Mouse (Mus musculus) frontal cortex, postnatal 25 days (tissue): Measurements from ENCODE around the gene Megf9.

Experiments used
- DNase-seq, 2 experiments: peaks; one replicate each; pipeline ENCODE4 v3.0.0; 2022; ENCODE audit warnings: low spot score in 2 of 2

The Megf9 gene

DNA sequence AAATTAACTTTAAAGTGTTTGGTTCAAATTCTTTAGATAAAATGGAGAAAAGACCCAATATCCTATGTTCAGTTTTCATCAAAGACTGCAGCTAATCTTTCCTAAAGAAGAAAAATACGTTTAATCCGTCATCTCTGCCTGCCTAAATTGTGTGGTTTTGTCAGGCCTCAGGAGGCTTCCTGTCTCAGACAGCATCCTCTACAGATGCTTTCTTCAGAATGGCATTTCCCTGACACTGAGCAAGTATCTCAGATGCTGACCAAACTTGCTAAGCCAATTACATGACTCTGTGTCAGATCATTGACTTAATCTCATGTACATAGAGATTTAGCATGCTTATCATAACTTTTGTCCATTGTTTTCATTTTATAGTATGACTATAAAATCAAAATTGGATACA is 11.4 kb downstream of the Megf9 start:
- DNase-seq, result no peak

DNA sequence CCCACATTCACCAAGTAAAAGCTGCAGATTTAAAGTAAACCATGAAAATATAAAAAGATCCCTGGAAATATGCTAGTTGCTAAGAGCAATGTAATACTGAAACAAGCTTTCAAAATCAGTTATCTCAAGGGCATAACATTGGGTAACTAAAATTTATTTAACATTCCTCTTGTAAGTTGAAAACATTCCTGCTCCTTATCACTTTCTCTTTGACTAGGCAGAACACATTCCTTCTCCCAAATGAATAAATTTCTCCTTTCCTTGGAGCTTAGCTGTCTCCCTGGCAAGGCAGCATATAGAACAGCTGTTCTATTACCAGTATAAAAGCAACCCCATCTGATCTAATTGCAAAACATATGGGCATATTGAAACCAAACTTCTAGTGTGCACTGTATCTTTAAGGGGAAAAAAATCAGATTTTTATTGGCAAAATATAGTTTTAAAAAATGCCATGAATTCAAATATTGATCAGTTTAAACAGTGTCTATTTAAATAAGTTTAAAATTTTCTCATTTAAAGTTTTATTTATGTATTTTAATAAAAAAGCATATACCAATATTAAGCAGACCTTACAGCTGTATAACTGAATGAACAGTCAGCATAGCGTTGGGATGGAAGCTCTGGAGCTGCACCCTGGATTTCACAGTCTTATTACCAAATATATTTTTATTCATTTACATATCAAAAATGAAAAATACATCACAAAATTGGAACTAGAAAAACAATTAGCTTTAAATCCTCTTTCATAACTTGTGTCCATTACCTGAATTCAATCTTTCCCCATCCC is 13.1 kb downstream of the Megf9 start:
- no peak for DNase-seq

DNA sequence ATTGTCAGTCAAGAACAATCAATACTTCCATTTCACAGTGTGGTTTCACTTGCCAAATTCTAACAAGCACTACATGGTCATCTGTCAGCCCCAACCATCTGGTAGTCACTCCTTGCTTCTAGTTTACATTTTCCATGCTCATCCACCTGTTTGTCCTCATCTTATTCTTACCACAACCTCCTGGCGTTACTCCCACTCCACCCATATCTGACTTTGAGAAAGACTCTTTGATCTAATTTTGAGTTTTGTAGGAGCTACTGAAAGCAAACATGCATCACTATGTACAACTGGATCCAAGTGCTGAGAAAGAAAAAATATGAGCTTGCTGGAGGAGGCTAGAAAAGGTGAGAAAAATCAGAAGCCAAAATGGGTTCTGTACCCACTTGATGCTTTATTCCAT is 17.1 kb downstream of the Megf9 start:
- DNase-seq, result peak in 1 of 2 experiments; percentile 22

DNA sequence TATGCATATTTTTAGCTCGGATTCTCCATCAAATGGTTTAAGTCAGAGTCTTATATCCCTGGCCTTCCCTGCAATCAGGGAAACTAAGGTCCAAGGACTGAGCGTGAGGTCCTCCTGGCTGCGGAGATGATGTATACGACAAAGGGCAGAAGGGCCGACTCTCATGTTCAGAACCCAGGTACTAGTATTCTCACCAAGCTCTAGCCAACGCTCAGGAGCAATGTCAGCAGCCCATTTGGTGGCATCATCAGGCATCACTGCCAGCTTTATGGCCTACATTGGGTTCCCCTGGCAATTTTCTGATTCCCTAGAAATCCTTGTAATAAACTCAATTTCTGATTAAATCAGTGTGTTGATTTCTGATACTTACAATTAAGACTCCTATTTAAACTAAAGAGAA is 18.5 kb downstream of the Megf9 start:
- DNase-seq, result no peak

DNA sequence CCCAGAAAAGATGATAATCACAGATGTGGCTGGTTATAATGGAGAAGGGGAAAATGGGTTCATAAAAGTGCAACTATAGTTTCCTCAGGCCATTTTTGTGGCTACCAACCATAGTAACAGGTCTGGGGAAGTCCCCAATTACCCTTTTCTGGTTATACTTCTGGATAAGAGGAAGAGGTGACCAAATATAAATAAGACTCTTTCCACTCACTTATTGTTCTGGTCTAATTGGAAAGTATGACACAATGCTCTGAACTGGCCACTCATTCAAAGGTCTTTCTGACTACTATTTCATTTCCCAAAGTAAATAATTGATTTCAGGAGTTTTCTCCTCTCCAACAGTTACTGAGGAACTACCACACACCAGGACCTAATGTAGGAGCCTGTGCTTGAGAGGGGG is 19.3 kb downstream of the Megf9 start:
- no peak for DNase-seq

DNA sequence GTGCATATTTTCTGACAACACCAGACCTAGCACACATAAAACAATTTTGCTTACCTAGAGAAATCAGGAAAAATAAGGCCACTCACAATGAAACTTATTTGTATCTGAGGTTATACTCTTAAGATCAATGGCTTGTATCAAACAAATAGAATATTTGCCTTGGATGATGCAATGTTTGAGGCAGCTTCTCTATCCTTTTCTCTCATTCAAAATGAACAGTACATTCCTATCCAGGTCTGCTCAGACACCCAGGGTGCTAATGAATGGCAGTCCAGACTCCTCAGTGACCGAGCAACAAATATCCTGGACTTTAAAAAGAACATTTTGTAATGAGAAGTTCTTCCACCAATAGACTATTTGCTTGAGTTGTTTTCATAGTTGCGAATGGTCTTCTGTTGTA is 24.8 kb downstream of the Megf9 start:
- no peak for DNase-seq

DNA sequence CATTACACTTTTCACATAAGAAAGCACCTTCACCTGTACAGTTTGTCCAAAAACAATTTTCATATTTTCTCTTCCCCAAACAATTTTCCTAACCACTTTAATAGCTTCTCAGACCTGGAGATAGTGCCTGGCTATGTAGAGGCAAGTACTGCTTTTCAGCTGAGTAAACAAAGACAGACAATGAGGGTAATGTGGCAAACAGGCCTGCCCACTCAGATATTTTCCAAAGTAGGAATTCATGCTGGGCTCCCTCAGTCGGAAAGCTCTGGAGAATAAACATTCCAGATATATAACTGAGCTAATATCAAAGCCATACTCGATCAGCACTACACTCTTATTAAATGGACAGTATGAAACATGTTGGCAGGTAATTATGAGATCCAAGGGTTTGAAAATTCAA is 25.2 kb downstream of the Megf9 start:
- no peak for DNase-seq

DNA sequence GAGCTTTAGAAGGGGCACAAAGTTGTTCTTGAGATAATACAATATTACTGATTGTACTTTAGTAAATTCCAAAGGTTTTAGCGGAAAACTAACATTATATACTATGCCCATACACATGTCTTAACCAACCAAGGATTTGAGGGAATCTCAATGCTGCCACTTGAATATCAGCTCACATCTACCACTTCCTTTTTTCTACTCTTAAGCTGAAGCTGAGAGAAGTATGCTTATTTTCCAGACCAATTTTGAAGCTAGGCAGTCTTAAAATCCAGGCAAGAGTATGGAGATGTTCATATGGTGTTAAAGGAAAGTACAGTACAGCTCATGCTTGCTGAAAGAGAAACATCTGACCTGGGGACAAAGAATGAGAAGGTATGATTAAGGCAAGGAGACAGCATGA is 26.6 kb downstream of the Megf9 start:
- DNase-seq, result no peak

DNA sequence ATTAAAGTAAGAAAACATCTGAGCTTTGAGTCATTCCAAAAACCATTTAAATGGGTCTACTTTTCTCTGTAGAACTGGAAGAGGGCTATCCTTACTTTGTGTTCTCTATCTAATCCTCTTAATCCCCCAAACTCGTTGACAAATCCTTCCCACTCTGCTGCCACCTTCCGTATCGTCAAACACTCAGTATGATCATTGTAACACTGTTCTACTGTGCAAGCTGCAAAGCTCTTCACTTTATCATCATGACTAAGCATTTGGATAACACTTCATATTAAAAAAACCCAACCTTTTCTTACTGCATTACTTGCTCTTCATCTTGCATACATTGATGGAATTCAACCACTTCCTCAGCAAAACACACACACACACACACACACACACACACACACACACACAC is 28.8 kb downstream of the Megf9 start:
- DNase-seq, result no peak

DNA sequence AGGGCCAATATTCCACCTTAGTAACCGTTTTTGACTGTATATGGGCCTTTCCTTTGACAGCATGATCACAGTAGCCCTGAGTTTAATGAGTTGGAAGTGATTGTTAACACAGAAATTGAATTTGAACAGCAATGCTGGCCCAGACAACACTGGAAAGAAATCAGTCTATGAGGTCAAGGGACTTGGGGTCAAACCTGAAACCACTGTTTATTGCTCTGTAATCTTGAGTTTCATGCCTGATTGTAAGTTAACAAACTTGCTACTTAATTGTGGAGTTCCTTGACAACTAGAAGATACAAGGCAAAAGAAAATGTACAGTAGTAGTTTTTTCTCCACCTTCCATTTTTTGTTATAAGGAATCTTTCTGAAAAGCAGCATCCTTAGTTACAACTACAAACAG is 31.0 kb downstream of the Megf9 start:
- DNase-seq, result no peak

DNA sequence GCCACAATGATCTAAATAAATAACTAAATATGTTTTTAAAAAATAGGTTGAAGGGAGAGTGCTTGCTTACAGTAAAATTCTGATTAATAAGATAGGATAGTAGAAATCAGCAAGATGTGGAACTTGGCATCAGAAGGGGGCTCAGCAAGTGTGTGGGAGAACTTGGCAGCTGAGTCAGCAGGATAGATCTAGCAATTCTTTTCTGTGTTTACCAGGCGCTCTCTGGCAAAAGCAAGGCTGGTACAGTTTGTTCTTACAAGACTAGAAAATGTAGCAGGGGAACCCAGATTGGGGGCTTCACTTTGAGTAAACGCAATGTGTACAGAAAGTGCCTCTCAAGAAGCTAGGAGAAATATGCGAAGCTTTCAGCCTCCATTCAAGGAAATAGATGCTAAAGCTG is 35.5 kb downstream of the Megf9 start:
- DNase-seq, result peak in 1 of 2 experiments; percentile 16

DNA sequence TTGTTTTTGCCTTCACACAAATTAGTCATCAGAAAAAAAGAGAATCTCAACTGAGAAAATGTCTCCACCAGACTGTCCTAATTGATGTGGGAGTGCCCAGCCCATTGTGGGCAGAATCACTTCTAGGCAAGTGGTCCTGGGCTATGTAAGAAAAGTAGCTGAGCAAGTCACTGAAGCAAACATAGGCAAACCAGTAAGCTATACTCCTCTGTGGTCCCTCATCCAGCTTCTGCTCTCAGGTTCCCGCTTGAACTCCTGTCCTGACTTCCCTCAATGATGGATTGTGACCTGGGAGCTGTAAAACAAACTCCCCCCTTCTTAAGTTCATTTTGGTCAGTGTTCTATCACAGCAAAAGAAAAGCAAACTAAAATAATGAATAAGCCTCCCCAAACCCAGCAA is 37.8 kb downstream of the Megf9 start:
- no peak for DNase-seq

DNA sequence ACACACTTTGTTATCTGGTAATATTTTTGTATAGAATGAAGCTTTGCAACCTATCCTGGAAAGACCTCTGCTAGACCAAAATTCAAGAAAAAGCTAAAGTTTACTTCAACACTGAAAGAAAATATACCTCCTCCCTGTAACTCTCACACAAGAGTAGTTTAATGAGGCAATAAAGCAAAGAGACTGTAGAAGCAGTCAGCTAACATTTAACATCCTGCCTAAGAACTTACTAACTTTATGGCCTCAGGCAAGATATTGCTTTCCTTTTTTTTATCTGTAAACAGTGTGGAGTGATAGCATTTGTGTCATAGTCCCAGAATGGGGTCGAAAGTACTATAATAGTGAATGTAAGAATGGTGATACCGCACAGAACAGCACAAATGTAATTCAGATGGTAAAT is 45.0 kb downstream of the Megf9 start:
- no peak for DNase-seq

DNA sequence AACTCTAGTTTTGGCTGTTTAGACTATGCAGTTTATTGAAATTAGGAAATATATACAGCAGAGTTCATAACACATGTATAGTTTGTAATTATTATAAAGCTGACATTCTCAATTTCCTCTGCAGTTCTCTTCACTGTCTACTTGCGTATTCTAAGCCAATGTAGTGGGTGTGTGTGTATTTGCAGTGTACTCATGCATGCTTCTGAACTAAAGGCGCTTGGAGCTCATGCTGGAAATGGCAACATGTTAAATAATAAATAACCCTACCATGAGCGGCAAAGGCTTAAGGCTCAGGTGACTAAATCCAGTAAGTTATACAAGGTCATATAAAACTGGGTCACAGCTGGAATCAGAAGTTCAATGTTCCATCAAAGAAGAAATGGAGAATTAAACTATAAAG is 46.4 kb downstream of the Megf9 start:
- DNase-seq, result no peak

DNA sequence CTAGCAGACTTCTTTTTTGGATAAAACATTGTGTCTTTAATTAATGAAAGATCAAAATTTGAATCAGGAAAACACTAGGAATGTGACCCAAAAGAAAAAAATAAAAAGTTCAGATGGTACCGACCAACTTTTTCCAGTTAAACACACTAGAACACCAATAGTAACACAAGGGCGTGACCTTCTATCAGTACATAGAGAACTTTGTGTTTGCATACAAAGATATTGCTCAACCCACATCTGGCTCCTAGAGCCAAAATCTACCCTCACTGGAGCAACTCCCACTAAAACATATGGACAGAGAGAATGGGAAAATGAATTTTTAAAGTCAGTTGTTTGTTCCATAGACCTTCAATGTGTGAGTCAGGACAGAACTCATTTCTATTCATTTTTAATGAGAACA is 50.7 kb downstream of the Megf9 start:
- no peak for DNase-seq

DNA sequence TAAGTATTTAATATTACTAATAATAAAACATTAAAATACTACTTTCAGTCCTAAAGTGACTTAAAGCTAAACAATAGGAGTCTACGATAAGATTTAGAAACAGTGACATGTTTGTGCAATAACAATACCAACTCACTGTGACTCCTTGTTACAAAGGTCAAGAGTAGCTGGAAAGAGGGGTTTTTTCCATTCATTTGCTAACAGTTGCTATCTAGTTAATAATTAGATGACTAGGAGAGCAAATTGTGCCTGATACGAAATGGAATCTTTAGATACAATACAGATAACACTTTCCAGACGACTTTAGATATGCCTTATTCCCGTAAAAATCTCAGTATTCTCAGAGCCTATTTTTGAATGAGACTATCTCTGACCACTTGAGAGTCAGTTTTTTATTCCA is 52.9 kb downstream of the Megf9 start:
- no peak for DNase-seq

DNA sequence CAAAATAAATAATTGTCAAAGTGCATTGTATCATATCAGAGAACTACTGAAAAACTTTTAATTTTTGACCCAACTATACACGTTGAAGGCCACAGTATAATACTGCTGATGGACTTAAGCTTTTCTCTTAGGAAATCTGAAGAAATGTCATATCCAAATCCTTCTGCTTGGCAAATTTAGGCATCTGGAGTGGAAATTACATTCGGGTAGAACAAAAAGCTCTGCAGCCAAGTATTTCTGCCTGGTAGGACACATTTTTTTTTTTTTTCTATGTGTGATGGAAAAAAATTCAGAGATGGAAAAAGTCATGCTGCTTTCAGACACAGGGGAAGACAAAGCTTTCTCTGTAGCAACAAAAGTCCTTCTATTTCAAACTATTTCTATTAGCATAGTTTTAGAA is 63.4 kb downstream of the Megf9 start:
- no peak for DNase-seq

DNA sequence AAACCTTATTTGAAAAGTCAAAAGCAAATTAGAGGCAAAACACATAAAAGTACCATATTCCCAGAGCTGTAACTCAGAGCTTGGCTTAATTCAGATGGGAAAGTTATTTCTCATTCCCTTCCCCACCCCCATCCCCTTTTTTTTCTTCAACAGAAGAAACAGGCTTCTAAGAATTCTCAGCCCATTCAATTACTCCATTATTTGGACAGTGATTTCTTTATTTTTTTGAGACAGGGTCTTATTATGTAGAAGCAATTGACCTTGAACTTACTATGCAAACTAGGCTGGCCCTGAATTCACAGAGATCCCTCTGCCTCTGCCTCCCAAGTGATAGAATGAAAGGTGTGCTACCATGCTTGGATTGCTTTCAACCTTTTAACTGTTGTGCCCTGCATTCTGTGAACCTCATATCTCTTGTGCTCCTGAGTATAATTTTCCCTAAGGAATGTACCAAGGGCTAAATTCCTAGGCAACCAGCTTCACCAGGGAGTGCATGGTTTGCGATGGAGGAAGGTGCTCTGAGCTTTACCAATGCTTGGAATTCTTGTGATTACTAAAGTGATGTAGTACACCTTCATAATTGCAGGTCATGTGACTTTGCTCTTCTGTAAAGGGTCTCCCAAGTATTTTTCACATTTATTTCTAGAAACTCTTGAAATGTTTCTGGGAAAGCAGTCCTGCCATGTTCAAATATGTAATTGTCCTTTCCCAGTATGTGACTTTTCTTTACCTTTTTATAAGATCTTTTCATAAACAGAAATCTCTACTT is 68.7 kb downstream of the Megf9 start:
- no peak for DNase-seq

DNA sequence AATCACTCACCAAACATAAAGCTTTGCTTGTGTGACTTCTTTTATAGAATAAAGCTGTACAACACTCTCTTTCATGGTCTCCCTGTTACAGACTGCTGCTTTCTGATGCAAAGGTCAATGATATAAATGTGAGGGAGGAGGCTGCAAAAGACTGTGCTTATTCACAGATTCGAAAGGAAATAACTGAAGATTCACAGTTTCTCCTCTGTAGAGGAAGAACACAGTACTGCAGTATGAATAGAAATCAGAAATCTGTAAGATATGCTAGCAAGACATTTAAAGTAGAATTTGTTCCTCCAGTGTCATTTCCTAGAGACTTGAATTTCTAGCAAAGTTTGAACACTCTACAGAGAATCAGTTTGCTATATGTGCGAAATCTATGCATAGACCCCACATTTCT is 71.5 kb downstream of the Megf9 start:
- no peak for DNase-seq

DNA sequence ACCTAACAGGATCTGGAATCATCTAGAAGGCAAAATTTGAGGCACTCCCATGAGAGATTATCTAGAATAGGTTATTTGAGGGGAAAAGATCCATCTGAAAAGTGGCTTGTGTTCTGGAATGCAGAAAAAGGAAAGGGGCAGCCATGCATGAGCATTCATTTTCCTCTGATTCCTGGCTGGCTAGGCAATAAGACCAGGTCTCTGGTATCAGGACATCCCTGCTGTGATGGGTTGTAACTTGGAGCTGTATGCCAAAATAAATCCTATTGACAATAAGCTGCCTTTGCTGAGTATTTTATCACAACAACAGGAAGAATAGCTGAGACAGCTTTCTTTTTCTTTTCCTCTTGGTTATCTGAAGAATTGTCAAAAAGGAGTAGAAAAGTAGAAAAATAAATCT is 73.4 kb downstream of the Megf9 start:
- no peak for DNase-seq

DNA sequence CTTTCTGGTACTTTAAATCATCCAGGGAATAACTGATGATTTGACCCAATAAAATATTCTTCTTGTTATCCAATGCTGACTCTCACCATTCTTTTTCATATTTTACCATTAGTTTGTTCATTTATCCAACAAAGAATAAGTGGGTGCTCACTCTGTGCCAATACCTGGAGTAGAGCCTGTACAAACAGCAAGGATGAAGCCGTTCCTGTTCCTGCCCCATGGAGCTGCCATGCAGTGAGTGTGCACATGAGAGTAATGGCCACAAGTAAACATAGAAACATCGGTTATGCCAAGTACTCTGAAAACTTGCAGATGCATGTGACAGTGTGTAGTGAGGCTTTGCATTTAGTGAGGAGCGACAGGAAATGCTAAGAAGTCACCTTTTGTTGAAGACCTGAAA is 82.6 kb downstream of the Megf9 start:
- no peak for DNase-seq

DNA sequence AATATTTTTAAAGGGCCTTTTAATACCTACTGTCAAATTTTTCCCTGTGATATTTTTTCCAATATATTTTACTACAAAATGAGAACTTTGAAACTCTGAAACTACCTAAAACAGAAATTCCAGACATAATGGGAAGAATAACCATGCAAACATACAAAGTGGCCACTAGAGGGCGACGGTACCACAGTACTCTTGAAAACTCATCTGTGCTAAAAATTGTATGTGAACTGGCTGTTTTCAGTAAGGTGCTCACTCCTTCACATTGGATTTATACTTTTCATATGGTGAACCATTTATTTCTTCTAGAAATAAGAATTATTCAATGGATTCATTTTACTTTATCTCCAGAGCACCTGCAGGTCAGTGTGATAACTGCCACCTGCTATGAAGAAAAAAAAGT is 83.0 kb downstream of the Megf9 start:
- DNase-seq, result no peak

DNA sequence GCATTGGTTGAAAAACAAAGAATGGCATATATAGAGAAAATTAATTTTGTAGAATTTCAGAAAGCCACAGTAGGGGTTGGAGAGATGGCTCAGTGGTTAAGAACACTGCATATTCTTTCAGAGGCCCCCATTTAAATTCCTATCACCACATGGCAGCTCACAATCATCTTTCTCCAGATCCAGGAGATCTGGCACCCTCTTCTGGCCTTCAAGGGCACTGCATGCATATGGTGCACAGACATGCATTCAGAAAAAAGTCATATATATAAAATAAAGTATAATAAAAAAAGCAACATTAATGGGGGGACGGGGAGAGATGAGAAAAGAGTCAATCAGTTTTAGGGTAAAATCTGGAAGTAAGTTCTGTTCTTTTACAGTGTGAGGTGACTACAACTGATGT is 85.1 kb downstream of the Megf9 start:
- no peak for DNase-seq

DNA sequence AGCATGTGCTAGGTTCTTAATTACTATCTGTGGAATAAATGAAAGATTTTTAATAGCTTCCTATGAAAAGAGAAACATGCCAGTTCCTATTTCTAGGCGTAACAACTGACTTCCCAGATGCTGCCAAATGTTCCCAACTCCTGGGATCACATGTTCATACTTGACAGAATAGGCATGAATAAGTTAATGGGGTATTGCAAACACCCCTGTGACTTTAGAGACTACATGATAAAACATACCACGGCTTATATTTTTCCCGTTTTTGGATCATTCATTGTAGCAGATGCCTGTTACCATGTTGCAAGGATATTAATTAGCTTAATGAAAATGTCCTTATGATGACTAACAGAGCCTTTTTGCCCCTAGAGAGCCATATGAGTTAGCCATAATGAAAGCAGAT is 88.0 kb downstream of the Megf9 start:
- DNase-seq, result no peak
